Mouse (Mus musculus): ENCODE data around the gene Cxcl1.

DNA sequence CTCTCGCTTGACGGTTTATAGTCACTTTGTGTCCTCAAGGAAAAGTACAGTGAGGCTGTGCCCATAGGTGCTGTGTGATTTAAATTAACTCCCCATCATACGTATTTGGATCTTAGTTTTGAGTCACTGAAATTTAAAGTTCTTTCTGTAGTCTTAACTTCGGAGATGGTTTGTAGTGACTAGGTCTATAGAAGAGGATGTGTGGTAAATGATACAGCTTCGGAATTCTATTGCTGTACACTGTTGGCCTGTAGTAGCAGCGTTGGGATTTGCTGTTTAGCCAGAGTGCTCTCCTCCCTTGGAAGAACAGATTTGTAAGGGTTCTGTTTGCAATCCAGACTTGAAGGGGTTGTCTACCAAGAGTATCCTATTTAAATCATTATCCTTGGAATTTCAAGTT, 40.9 kb downstream of the Cxcl1 start:
- no peak for TF ChIP-seq CTCF (conservative IDR thresholded peaks at IDR 0.05; ENCODE audit: low read length)
- no peak for TF ChIP-seq POU5F1 (IDR thresholded peaks at IDR 0.05; ENCODE audit: borderline replicate concordance, low read length)
- no peak for TF ChIP-seq NANOG (IDR thresholded peaks at IDR 0.05; ENCODE audit: borderline replicate concordance, low read length)

Measured in E14TG2a.4 (cell line).